Mouse (Mus musculus): Measurements from ENCODE around the gene Fam189b. TPM values are rescaled to one million over a fixed set of nuclear protein-coding genes. Genes with fewer than 3 reads are reported as not detected.
A peak's percentile ranks its signal among the peaks of the same experiment; 100 is the strongest.
"Not testable (repeated sequence)": the region's sequence is repeated elsewhere in the genome, so short reads cannot be mapped to it uniquely, and the experiment has no call there.

Gene Fam189b
- total RNA-seq (2015; ENCODE audit: low replicate concordance) (5.0 and 5.4 TPM in 2 replicates), total RNA-seq (2017; ENCODE audit: low replicate concordance) (2.6 TPM in 1 of 2 replicates, not detected in the other)

DNA sequence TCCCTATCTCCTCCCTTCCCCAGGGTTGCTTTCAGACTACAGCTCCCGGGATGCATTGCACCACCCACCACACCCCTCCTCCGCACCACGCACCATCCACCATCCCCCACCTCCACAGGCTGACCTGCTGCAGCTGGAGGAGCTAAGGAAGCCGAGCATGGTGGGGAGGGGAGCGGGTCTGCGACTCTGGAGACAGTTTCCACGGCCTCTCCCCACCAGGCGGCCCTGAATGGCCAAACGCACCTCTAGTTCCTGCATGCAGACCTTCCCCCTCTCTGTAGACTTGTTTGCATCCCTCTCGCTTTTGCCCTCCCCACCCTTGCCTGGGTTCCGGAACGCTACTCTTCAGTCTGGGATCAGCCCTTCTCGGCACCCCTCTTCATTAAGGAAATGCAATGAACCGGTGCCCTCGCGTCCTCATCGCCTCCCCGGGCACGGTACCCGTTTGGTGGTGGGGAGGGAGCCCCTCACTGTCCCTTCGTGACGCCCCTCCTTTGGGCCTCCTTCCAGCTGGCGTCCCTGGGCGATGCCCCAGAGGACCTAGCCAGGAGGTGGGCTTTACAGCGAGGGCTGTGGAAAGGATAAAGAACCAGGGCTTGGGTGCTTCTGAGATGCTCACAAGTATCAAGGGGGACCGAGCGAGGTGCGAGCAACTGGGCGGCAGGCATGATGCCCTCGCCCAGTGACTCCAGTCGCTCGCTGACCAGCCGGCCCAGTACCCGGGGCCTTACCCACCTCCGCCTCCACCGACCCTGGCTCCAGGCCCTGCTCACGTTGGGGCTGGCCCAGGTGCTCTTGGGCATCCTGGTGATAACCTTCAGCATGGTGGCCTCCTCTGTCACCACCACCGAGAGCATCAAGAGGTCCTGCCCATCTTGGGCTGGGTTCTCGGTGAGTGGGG lies at the start of gene Fam189b:
Gene Fam189b (plus strand): TSS at position 86 of the 901 bp plus-strand sequence.
- peak; percentile 90 for ATAC-seq (replicated peaks; ENCODE audit: low FRiP score, poor library complexity, severe bottlenecking)

DNA sequence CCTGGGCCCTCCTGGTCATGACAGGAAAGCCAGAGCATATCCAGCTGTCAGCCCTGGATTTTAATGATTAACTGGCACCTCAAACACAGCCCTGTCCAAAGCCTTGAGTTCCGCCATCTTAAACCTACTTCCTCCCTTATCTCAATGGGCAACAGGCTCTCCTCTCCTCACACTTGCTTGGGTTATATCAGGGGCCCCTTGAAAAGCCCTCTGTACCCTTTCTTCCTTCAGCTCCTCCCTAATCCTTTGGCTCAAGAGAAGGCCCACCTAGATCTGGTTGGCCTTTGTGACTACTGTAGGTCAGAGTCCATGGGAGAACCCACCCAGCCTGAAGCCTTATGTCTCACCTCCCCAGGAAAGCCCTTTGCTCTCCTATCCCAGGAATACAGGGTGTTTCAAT lies 49.2 kb upstream of the Fam189b start:
- ATAC-seq (replicated peaks; ENCODE audit: low FRiP score, poor library complexity, severe bottlenecking) = no peak

DNA sequence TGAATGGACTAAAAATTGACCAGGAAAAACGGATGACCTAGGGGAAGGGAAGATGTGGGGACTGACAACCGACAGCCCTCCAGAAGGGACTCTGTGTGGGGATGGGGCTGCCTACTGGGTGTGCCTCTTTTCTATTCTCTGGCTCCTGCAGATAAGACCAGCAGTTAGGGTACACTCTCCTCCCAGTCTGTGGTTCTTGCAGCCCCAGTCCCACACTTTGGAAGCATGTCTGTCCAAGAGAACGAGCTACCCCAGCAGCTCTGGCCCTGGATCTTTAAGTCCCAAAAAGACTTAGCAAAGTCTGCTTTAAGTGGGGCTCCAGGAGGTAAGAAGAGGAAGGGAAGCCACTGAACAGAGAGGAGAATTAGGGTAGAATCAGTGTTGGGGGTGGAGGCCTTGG lies 47.0 kb upstream of the Fam189b start, which contains the start of gene Pklr:
Gene Pklr (plus strand): TSS at position 185 of the 400 bp plus-strand sequence.
- peak; percentile 32 for ATAC-seq (replicated peaks; ENCODE audit: low FRiP score, poor library complexity, severe bottlenecking)

DNA sequence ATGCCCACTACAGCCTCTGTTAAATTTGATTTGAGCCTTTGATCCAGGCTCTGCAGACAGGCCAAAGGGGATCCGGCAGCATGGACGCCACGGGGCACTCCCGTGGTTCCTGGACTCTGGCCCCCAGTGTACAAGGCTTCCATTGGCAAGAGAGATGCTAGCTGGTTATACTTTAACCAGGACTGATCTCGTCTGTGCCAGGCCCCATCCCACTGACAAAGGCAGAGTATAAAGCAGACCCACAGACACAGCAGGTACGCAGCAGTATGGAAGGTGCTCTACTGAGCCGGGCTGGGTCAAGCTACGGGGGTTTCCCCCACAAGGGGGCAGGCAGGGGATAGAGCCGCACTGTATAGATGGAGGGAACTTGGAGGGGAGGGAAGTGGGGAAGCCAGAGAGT lies 46.6 kb upstream of the Fam189b start:
- peak; percentile 54 for ATAC-seq (replicated peaks; ENCODE audit: low FRiP score, poor library complexity, severe bottlenecking)

DNA sequence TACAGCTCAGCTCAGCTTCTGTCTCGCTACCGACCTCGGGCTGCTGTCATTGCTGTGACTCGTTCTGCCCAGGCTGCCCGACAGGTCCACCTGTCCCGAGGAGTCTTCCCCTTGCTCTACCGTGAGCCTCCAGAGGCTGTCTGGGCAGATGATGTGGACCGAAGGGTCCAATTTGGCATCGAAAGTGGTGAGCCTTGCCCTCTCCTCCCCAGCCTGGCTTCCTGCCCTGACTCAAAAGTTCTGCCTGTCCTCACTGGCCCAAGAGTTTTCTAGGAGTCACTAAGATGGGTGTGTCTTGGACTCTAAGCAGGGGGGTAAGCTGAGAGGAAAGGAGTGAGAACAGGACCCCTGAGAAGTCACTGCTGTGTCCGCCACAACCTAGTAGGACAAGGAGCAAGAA lies 38.1 kb upstream of the Fam189b start:
- ATAC-seq (replicated peaks; ENCODE audit: low FRiP score, poor library complexity, severe bottlenecking) = no peak

DNA sequence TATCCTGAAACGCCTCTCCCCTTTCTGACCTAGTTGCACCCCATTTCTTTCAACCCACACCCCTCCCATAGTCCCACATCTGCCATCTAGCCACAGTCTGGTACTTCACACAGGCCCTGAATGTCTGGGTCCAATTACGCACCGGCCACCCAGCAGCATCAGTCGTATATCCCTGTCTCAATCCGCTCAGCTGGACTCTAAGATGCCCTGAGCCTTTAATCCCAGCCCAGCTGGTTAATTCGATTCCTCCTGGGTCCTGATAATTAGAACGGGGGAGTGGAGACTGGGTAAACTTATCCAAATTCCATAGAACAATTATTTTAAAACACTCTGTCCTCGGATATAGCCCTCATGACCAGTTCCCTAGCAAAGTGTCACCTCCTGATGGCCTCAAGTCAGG lies 37.4 kb upstream of the Fam189b start:
- ATAC-seq (replicated peaks; ENCODE audit: low FRiP score, poor library complexity, severe bottlenecking) = no peak

DNA sequence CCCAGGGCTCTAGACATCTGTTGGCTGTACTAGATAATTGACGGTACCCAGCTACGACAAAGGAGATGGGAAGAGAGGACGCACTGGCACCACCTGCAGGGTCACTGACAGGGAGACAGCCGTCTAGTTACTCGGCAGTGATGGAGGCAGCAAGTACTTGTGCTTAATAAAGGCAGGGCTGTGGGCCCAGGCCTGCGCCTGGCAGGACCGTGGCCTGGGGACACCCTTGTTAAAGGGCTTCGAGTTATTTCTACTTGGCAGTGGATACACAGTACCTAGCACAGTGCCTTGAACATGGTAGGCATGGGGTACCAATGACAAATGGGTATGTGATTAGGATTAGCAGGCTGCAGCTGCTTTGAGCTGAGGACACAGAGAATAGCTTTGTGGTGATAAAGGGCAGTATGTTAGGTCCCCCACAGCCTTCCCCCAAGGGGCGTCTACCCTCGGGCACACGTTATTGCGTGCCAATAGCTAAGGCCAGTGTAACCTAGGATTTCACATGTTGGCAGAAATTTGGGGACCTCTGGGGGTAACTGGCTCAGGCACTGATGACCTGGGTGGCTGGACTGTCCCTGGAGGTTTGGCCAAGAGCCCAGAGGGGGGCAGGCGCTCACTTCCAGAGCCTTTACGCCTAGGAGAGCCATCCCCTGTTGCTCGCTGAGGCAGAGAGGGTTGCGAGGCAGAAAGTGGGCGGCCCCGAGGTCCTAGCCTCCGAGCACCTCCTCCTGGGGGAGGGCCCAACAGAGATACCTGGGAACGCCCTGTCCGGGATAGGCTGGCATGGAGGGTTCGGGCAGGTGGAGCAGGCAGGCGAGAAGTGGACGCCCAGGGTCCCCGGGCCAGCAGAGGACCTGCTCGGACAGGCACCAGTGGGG lies 35.6 kb upstream of the Fam189b start:
- ATAC-seq (replicated peaks; ENCODE audit: low FRiP score, poor library complexity, severe bottlenecking) = peak; percentile 81

DNA sequence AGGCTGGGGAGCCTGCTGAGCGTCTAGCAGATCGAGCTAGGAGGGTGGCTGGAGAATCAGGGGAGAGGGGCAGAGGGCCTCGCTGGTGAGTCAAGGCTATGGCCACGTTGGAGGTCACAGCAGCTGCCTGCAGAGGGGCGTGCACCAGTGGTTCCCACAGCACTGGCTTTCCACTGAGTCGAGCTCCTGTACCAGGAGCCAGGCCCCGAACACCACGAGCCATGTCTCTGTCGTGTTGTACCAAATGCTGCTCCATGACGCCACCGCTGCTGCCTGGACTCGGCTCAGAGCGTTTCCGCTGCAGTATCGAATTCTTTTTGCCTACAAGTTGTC lies 35.0 kb upstream of the Fam189b start:
- ATAC-seq (replicated peaks; ENCODE audit: low FRiP score, poor library complexity, severe bottlenecking) = no peak

DNA sequence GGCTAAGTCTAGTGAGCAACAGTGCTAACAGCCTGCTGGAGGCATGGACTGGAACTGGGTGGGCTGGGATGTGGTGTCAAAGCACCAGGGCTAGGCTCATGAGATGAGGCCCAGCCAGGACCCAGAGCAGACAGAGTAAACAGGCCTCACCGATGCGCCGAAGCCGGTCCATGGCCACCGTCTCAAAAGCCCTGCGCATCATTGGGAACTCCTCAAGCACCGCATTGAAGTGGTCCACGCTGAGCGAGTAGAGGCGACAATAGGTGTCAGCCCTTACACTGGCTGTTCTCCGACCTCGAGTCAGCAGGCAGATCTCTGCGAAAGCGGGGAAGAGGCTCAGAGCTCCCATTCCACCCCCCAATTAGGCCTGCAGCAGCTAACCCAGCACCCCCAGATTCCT lies 34.4 kb upstream of the Fam189b start:
- no peak for ATAC-seq (replicated peaks; ENCODE audit: low FRiP score, poor library complexity, severe bottlenecking)

DNA sequence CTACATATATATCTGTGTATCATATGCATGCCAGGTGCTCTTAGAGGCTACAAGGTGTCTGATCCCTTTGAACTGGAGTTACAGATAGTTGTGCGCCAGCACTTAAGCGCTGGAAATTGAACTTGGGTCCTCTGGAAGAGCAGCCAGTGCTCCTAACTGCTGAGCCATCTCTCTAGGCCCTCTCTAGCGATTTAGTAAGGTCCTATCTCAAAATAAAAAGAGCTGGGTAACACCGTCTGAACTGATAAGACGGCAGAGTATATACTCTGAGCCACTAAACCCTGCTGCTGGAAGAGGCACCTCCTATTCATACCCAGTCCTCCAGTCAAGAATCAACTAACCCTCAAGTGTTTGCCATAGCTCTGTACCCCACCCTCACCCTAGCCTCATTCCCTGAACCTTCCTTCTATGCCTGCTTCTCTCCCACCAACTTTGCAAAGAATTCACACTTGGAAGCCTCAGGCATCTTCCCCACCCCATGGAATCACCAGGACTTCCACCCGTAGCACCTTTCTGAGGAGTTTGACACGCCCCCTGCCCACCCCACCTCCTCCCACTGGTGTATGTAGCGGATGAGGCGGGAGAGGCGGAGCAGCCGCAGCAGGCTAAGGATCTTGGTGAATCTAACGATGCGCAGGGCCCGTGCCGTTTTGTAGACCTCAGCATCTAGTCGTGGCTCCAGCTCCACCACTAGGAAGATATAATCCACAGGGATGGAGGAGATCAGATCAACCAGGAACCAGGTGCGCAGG lies 30.7 kb upstream of the Fam189b start:
- no peak for ATAC-seq (replicated peaks; ENCODE audit: low FRiP score, poor library complexity, severe bottlenecking)

DNA sequence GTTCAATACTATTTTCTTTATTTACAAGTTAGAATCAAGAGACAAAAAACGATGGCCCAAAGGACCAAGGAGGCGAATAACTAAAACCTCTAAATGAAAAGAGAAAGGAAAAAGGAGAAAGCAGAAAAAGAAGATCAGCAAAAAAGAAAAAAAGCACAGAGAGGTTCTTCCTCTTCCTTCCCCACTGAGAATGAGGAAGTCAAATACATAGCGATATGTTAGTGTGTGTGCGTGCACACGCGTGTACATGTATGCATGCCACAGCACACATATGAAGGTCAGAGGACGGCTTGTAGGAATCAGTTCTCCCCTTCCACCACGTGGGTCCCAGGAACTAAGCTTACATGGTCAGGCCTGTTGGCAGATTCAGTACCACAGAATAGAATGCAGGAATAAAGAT lies 26.0 kb upstream of the Fam189b start:
- ATAC-seq (replicated peaks; ENCODE audit: low FRiP score, poor library complexity, severe bottlenecking) = no peak

DNA sequence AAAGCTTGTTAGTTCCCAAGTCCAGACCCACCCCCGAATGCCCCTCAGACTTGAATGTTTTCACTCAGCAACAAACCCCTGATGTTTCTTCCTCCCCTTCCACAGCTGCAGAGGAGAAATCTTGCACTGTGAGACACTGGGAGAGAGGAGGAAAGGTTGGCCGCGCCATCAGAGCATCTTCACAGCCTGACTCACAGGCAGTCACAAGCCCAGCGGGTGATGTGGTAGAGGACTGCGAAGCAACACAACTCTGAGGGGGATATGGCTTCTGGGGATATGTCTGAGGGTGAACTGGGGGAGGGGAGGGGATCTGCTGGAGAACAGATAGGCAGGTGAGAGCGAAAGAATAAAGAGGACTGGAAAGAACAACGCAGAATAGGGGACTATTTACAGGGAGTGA lies 24.3 kb upstream of the Fam189b start:
- ATAC-seq (replicated peaks; ENCODE audit: low FRiP score, poor library complexity, severe bottlenecking) = no peak

DNA sequence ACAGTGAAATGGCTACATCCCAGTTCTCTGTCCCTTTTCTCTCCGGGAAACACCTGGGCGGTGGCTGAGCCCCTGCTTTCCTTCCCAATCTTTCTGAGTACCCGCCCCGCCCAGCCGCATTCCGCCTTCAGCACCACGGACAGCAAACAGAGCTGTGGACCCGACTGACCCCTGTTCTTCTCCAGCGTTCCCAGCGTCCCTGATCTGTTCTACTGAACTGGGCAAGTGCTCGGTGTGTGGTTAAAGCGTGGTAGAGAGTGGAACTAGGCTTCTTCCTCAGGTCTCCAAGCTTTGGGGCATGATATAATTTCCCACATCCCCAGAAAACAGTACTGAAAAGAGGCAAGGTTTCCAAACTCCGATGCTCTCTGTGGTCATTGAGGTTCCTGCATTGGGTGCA lies 23.7 kb upstream of the Fam189b start:
- ATAC-seq (replicated peaks; ENCODE audit: low FRiP score, poor library complexity, severe bottlenecking) = 0 out of 2 replicates have a peak, but pooled peaks have one; percentile 20

DNA sequence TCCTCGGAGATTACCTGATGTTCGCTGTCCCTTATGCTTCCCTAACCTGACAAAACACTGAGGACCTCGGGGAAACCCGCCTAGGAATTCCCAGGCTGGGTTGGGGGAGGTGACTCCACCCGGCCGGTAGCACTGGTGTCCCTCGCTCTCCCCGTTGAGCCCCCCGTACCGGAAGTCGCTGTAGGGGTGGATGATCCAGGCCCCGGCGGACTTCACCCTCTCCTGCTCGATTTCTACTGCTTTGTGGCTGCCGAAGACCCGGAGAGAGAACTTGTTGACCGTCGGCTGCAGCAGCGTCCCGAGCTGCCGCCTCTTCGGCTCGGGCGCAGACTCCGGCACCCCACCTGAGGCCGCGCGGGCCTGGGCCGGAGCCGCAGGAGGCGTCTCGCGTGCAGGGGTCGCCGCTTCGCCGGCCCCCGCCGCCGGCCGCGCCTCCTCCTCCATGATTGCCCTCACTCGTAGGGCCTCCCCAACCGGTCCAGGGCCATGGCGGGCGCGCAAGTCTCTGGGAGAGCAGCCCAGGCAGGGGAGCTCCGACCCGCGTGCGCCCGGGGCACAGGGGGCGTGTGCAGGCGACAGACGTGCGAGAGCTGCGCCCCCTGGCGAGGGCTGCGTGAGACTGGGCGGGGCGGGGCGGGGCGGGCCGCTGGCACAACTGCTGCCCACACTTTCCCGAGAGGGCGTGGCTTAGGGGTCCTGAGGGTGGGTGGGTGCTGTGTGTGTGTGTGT lies 23.2 kb upstream of the Fam189b start, which contains the start of gene Hcn3:
Gene Hcn3 (minus strand): TSS at position 581 of the 729 bp plus-strand sequence.
- no peak for ATAC-seq (replicated peaks; ENCODE audit: low FRiP score, poor library complexity, severe bottlenecking)

DNA sequence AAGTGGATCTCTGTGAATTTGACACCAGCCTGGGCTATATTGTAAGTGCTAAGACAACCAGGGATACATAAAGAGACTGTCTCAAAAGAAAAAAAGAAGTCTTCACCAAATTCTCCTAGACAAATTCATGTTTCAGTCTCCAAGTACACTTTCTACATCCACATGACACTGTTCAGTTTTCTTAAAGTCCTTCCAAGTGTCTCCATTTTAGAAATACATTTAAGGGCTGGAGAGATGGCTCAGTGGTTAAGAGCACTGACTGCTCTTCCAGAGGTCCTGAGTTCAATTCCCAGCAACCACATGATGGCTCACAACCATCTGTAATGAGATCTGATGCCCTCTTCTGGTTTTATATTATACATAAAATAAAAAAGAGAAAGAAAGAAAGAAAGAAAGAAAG lies 21.7 kb upstream of the Fam189b start:
- not testable (repeated sequence) for ATAC-seq (replicated peaks; ENCODE audit: low FRiP score, poor library complexity, severe bottlenecking)

DNA sequence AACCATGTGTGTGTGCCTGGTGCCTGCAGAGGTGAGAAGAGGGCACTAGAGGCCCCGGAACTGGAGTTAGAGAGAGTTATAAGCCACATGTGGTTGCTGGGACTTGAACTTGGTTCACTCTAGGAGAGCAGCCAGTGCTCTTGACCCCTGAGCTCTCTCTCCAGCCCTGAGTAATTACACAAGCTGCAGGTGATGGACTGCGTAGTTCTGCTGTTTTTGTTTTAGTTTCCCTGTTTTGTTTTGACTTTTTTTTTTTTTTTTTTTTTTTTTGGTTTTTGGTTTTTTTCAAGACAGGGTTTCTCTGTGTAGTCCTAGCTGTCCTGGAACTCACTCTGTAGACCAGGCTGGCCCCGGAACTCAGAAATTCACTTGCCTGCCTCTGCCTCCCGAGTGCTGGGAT lies 21.2 kb upstream of the Fam189b start:
- no peak for ATAC-seq (replicated peaks; ENCODE audit: low FRiP score, poor library complexity, severe bottlenecking)

DNA sequence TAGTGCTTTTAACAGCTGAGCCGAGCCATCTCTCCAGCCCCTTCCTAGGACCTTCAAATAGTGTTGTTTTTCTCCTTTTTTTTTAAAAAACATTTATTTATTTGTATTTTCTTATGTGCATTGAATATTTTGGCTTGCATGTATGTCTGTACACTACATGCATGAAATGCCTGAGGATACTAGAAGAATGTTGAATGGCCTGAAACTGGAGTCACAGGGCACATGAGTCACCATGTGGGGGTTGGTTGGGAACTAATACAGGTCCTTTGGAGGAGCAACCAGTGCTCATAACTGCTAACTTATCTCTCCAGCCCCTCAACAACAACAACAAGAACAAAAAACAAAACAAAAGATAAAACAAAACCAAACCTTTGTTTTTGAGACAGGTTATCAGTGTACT lies 19.8 kb upstream of the Fam189b start:
- ATAC-seq (replicated peaks; ENCODE audit: low FRiP score, poor library complexity, severe bottlenecking) = no peak

DNA sequence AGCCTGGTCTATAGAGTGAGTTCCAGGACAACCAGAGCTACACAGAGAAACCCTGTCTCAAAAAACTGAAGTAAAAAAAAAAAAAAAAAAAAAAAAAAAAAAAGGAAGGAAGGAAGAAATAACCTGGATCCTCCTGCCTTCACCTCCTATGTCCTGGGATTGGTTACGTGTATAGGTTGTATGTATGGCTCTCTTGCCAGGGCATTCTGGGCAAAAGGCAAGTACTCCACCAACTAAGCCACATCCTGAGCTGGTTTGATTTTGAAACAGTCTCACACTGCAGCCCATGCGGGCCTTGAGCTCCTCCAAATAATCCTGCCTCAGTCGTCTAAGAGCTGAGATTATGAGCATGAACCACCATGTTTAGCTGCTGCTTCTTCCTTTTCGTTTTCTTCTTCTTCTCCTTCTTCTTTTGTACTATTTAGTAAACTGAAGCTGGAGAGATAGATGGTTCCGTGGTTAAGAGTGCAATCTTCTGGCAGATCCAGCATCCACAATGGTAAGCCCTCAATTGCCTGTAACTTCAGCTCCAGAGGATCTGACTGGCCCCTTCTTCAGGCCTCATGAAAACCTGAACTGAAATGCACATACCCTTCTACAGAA lies 19.2 kb upstream of the Fam189b start:
- no peak for ATAC-seq (replicated peaks; ENCODE audit: low FRiP score, poor library complexity, severe bottlenecking)
